Mouse (Mus musculus) cortical plate, adult 2 months (tissue): ENCODE measurements around the gene Mmgt1.
A peak's percentile ranks its signal among the peaks of the same experiment; 100 is the strongest.

Source experiments
- CTCF ChIP-seq: fragments of 200-500 bp; IDR thresholded peaks from 2 replicates; pipeline ENCODE4 v1.5.1; 2011; ENCODE audit warnings: mild to moderate bottlenecking, control low read depth, low read length; ENCODE audit not compliant: insufficient read depth; ENCODE audit errors: extremely low read depth
- POLR2A ChIP-seq: fragments of 200-500 bp; IDR thresholded peaks from 2 replicates; pipeline ENCODE4 v1.6.1; 2011; ENCODE audit warnings: mild to moderate bottlenecking, low read length, control low read depth; ENCODE audit not compliant: insufficient read depth; ENCODE audit errors: extremely low read depth

DNA sequence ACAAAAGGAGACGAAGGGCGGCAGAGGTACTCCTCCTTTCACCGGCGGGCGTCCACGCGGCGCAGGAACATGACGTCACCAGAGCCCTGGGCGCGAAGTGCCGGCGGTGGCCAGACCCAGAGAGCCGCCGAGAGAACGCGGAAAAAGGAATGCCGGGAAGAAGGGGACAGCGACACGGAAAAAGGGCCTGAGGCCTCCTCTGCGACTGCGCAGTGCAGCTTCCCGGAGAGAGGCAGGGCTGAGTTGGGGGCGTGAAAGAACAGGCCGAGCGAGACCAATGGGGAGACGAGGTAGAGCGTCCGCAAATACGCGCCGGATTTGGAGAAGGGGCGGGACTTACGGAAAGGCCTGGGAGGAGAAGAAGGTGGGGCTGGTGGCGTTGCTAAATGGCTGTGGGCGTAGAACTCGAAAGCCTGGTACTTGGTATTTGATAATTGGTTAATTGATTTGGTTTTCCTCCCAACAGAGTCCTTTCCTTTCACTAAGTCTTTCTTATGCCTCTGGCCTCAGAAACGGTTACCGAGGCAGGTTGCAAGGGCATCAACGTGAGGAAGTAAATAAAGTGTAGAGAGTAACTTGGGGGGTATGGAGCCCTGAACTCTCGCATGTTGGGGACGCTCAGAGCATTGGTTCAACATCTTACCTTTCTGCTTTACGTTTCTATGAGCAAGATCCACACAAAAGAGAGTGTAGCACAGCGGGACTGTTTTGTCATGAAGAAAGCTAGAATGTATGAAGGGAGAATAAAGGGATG, at the start of gene Mmgt1:
- no peak for TF ChIP-seq CTCF
- peak; percentile 46; the same call in 1 of the 2 replicates for TF ChIP-seq POLR2A
